Mouse (Mus musculus): ENCODE data around the gene Trim24. TPM values are rescaled to one million over a fixed set of nuclear protein-coding genes. Genes with fewer than 3 reads are reported as not detected.
"Not testable (repeated sequence)": the region's sequence is repeated elsewhere in the genome, so short reads cannot be mapped to it uniquely, and the experiment has no call there.

Trim24 gene
- 23.0 and 24.7 TPM in 2 replicates for polyA plus RNA-seq (2014; fragmentation: Nextera tagmentation; extraction: Ambion mirVana)

- WGBS: under 1% methylated on average over 63 of the region's 89 CpGs
- H3K27me3 ChIP-seq (replicated peaks; ENCODE audit: control insufficient read depth, insufficient read depth, low read length): no peaks in the 10 kb centered on the region
- no peaks in the 10 kb centered on the region for H3K36me3 ChIP-seq (ENCODE audit: control insufficient read depth, insufficient read depth, low read length)
- peak within 1 kb of the TSS; percentile 47 for H3K4me2 ChIP-seq (ENCODE audit: low read length)
- peaks cover 33% of the 10 kb centered on the region for H3K9me3 ChIP-seq (replicated peaks; ENCODE audit: control insufficient read depth, low read length)
- DNase-seq (ENCODE audit: low spot score) (peak; percentile 99), ATAC-seq (peak; percentile 98)
- H3K9ac ChIP-seq (ENCODE audit: low read length): peak within 1 kb of the TSS; percentile 97
- peak within 1 kb of the TSS; percentile 88 for H3K4me3 ChIP-seq (ENCODE audit: low read depth, low read length)
- H3K27ac ChIP-seq (ENCODE audit: low read depth, low read length): peak within 1 kb of the TSS; percentile 99
- H3K4me1 ChIP-seq (ENCODE audit: control insufficient read depth, insufficient read depth, low read length): no peaks in the 10 kb centered on the region
Observed at GRCm38 (mm10) chr6:37870245-37871136, at the start of gene Trim24. Trim24 (plus strand) TSS chr6:37870811.

DNA sequence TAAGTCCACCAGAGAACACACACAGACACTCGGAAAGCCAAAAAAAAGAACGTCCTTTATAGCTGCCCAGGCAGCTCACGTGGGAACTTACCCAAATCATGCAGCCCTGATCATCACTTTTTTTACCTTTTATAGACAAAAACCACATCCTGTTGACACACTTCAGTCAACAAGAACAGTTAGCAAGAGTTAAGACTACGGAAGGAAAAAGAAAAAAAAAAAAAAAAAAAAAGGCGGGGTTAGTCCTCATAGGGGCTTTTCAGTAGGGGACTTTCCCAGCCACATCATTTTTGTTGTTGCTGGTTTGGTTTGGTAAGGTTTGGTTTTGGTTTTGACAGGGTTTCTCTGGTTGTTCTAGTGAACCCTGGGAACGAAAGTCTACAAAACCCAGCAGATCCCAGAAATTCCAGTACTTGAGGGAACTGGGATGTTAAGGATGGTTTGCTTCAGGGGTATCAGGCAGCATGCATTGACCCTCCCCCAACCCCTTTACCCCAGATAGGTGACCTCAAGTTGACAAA lies 49.0 kb upstream of the Trim24 start:
- Histone ChIP-seq H3K9ac (ENCODE audit: low read length) (no peak overlapping the region), H3K4me3 (ENCODE audit: low read depth, low read length) (no peak overlapping the region)
- WGBS: 91% methylated on average over 6 of the region's 6 CpGs

DNA sequence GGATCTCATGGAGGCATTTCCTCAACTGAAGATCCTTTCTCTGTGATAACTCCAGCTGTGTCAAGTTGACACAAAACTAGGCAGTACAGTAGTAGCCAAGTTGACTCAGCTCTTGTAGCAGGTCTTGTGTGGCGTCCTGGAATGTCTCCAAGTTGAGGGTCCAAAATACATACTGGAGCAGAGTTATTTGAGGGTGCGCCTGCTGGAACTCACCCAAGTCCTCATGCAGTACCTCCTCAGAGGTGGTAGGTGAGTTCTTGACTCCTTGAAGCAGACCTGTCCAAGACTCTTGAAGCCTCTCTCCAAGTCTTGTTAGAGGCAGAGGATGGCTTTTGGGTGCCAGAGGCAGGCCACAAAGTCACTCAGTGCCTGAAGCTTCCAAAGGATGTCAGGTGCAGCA lies 48.2 kb upstream of the Trim24 start:
- ATAC-seq (no peak), DNase-seq (ENCODE audit: low spot score) (no peak)
- Histone ChIP-seq H3K27me3 (replicated peaks; ENCODE audit: control insufficient read depth, insufficient read depth, low read length) (no peaks in the 10 kb centered on the region), H3K4me3 (ENCODE audit: low read depth, low read length) (no peak overlapping the region), H3K9ac (ENCODE audit: low read length) (no peak overlapping the region), H3K27ac (ENCODE audit: low read depth, low read length) (no peak overlapping the region), H3K9me3 (replicated peaks; ENCODE audit: control insufficient read depth, low read length) (no peaks in the 10 kb centered on the region), H3K4me1 (ENCODE audit: control insufficient read depth, insufficient read depth, low read length) (no peaks in the 10 kb centered on the region), H3K4me2 (ENCODE audit: low read length) (no peak overlapping the region), H3K36me3 (ENCODE audit: control insufficient read depth, insufficient read depth, low read length) (no peaks in the 10 kb centered on the region)
- 91% methylated on average over 2 of the region's 2 CpGs for WGBS

More for the DNA sequence above, 49.0 kb upstream of the Trim24 start:
- ATAC-seq: no peak
- no peak for DNase-seq (ENCODE audit: low spot score)
- H3K27me3 ChIP-seq (replicated peaks; ENCODE audit: control insufficient read depth, insufficient read depth, low read length): no peaks in the 10 kb centered on the region
- H3K36me3 ChIP-seq (ENCODE audit: control insufficient read depth, insufficient read depth, low read length): no peaks in the 10 kb centered on the region
- no peak overlapping the region for H3K27ac ChIP-seq (ENCODE audit: low read depth, low read length)
- H3K4me2 ChIP-seq (ENCODE audit: low read length): no peak overlapping the region
- no peaks in the 10 kb centered on the region for H3K4me1 ChIP-seq (ENCODE audit: control insufficient read depth, insufficient read depth, low read length)
- H3K9me3 ChIP-seq (replicated peaks; ENCODE audit: control insufficient read depth, low read length): no peaks in the 10 kb centered on the region

DNA sequence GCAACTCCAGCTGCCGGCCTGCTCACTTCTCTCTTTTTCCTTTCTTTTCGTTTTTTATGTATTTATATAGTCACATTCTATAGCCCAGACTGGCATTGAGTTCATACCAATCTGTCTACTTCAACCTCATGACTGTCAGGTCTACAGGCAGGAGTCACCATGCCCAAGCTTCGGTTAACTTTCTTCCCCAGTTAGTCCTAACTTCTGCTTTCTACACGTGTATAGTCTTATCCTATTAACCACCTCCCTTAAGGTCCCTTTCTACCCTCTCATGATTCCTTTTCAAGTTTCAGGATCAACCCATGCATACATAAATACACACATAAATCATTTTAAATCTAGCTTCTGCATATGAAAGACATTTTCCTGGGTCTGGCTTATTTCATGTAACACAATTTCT lies 46.9 kb upstream of the Trim24 start:
- no peak overlapping the region for H3K4me2 ChIP-seq (ENCODE audit: low read length)
- H3K27ac ChIP-seq (ENCODE audit: low read depth, low read length): no peak overlapping the region
- H3K27me3 ChIP-seq (replicated peaks; ENCODE audit: control insufficient read depth, insufficient read depth, low read length): no peaks in the 10 kb centered on the region
- H3K9ac ChIP-seq (ENCODE audit: low read length): no peak overlapping the region
- no peak overlapping the region for H3K4me3 ChIP-seq (ENCODE audit: low read depth, low read length)
- DNase-seq (ENCODE audit: low spot score) (no peak), ATAC-seq (no peak)
- H3K9me3 ChIP-seq (replicated peaks; ENCODE audit: control insufficient read depth, low read length): no peaks in the 10 kb centered on the region
- H3K36me3 ChIP-seq (ENCODE audit: control insufficient read depth, insufficient read depth, low read length): no peaks in the 10 kb centered on the region
- 83% methylated on average over 4 of the region's 4 CpGs for WGBS
- H3K4me1 ChIP-seq (ENCODE audit: control insufficient read depth, insufficient read depth, low read length): no peaks in the 10 kb centered on the region

GRCm38 (mm10) chr6:37825331-37826115 lies 45.1 kb upstream of the Trim24 start:
- H3K9me3 ChIP-seq (replicated peaks; ENCODE audit: control insufficient read depth, low read length); H3K27ac ChIP-seq (ENCODE audit: low read depth, low read length); H3K27me3 ChIP-seq (replicated peaks; ENCODE audit: control insufficient read depth, insufficient read depth, low read length); H3K9ac ChIP-seq (ENCODE audit: low read length); H3K4me3 ChIP-seq (ENCODE audit: low read depth, low read length); H3K4me1 ChIP-seq (ENCODE audit: control insufficient read depth, insufficient read depth, low read length); DNase-seq (ENCODE audit: low spot score); H3K36me3 ChIP-seq (ENCODE audit: control insufficient read depth, insufficient read depth, low read length); H3K4me2 ChIP-seq (ENCODE audit: low read length); ATAC-seq: not testable (repeated sequence)
- 95% methylated on average over 7 of the region's 7 CpGs for WGBS

DNA sequence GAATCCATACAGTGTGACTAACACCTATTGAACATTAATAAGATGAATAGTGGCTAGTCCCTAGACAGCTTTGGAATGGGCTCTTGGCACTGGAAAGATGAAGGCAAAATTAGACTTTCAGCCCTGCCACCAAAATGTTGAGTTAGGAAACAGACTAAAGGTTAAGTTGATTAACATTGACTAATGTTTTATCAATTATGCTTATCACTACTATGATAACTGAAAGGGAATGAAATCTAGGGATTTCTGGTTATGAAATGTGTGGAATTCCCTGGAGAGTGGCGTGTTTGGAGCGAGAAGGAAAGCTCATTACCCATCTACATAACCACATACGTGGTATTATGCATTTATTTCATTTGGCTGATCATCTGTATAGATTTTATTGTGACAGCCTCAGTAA lies 41.7 kb upstream of the Trim24 start:
- Histone ChIP-seq H3K4me1 (ENCODE audit: control insufficient read depth, insufficient read depth, low read length) (no peaks in the 10 kb centered on the region), H3K9ac (ENCODE audit: low read length) (no peak overlapping the region), H3K4me3 (ENCODE audit: low read depth, low read length) (no peak overlapping the region), H3K27ac (ENCODE audit: low read depth, low read length) (no peak overlapping the region), H3K36me3 (ENCODE audit: control insufficient read depth, insufficient read depth, low read length) (no peaks in the 10 kb centered on the region), H3K9me3 (replicated peaks; ENCODE audit: control insufficient read depth, low read length) (no peaks in the 10 kb centered on the region), H3K27me3 (replicated peaks; ENCODE audit: control insufficient read depth, insufficient read depth, low read length) (no peaks in the 10 kb centered on the region), H3K4me2 (ENCODE audit: low read length) (no peak overlapping the region)
- whole genome bisulfite sequencing: 91% methylated on average over 3 of the region's 3 CpGs
- ATAC-seq (no peak), DNase-seq (ENCODE audit: low spot score) (no peak)

- H3K27me3 ChIP-seq (replicated peaks; ENCODE audit: control insufficient read depth, insufficient read depth, low read length): no peaks in the 10 kb centered on the region
- no peak for ATAC-seq
- H3K9ac ChIP-seq (ENCODE audit: low read length): no peak overlapping the region
- H3K4me3 ChIP-seq (ENCODE audit: low read depth, low read length): no peak overlapping the region
- no peak for DNase-seq (ENCODE audit: low spot score)
- no peaks in the 10 kb centered on the region for H3K9me3 ChIP-seq (replicated peaks; ENCODE audit: control insufficient read depth, low read length)
- H3K4me1 ChIP-seq (ENCODE audit: control insufficient read depth, insufficient read depth, low read length): no peaks in the 10 kb centered on the region
- no peaks in the 10 kb centered on the region for H3K36me3 ChIP-seq (ENCODE audit: control insufficient read depth, insufficient read depth, low read length)
- no peak overlapping the region for H3K27ac ChIP-seq (ENCODE audit: low read depth, low read length)
- H3K4me2 ChIP-seq (ENCODE audit: low read length): no peak overlapping the region
Observed at GRCm38 (mm10) chr6:37829631-37830030, 41.0 kb upstream of the Trim24 start.

- H3K9me3 ChIP-seq (replicated peaks; ENCODE audit: control insufficient read depth, low read length): no peaks in the 10 kb centered on the region
- no peaks in the 10 kb centered on the region for H3K4me1 ChIP-seq (ENCODE audit: control insufficient read depth, insufficient read depth, low read length)
- no peaks in the 10 kb centered on the region for H3K36me3 ChIP-seq (ENCODE audit: control insufficient read depth, insufficient read depth, low read length)
- no peak overlapping the region for H3K9ac ChIP-seq (ENCODE audit: low read length)
- H3K4me2 ChIP-seq (ENCODE audit: low read length): no peak overlapping the region
- no peak overlapping the region for H3K4me3 ChIP-seq (ENCODE audit: low read depth, low read length)
- ATAC-seq: no peak
- no peak for DNase-seq (ENCODE audit: low spot score)
- H3K27me3 ChIP-seq (replicated peaks; ENCODE audit: control insufficient read depth, insufficient read depth, low read length): no peaks in the 10 kb centered on the region
- no peak overlapping the region for H3K27ac ChIP-seq (ENCODE audit: low read depth, low read length)
- WGBS: 87% methylated on average over 1 of the region's 1 CpGs
Observed at GRCm38 (mm10) chr6:37833691-37834090, 36.9 kb upstream of the Trim24 start.

All from forebrain, embryonic 14.5 days (tissue).